Mouse (Mus musculus) brain, adult 2 months (tissue): ENCODE measurements around the gene Tgfbr2.

Experiments
- DNase-seq: peaks from one replicate; pipeline ENCODE4 v3.0.0; 2011; ENCODE audit warnings: low read depth, low spot score

Gene Tgfbr2

GRCm38 (mm10) chr9:116118332-116118872, 56.8 kb downstream of the Tgfbr2 start:
- no peak for DNase-seq

GRCm38 (mm10) chr9:116115875-116116274, 59.3 kb downstream of the Tgfbr2 start:
- peak; percentile 55 for DNase-seq

DNA sequence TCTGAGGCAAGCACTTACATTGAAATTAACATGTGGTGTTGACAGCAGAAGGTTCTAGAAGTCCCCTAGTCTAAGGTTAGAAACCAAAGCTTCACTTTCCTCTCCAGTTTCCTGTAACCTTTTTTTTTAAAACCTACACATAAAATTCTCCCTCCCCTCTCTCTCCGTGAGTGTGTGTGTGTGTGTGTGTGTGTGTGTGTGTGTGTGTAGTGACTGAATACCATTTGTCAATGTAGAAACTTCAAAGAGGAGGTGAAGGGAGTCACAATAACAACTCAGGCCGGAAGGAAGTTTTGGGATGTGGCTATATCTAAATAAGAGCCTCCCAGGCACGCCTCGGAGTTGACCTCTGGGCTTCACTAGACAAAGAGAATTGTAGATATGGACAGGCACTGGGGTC, 60.8 kb downstream of the Tgfbr2 start:
- no peak for DNase-seq

- no peak for DNase-seq
Observed at GRCm38 (mm10) chr9:116111149-116111970, 63.8 kb downstream of the Tgfbr2 start.

DNA sequence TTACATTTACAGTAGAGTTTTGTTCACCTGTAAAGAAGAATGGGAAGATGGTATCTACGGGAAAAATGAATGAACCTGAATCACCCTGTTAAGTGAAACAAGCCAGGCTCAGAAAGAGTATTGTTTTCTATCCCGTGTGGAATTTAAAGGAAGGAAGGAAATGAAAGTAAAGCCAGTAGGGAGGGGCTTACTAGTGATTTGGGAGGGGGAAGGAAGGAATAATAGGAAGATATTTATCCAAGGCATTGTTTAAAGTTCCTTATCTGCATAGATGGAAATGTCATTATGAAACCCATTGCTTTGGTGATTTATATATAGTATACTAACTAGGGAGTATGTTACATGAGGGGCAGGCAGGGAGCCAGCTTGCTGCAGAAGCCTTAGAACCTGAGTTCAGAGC, 66.4 kb downstream of the Tgfbr2 start:
- DNase-seq, result no peak

- no peak for DNase-seq
Observed at GRCm38 (mm10) chr9:116104770-116105169, 70.4 kb downstream of the Tgfbr2 start.

DNA sequence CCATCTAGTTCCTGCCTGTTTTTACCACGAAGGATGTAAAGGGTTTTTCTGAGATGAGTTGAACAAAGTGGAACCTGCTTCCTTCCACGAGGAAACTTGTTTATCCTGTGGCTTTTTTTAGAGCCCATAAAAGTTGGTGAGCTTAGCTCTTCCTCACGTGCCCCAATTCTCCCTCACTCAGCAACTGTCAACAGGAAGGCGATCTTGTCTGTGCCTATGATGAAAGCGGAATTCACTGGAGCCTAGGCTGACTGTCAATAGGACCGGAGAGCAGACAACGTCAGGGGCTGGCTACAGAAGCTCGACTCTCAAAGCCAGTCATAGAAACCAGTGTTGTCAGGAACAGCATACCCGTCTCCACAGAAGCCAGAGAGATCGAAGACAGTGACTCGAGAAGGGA, 73.3 kb downstream of the Tgfbr2 start:
- DNase-seq, result peak; percentile 53

DNA sequence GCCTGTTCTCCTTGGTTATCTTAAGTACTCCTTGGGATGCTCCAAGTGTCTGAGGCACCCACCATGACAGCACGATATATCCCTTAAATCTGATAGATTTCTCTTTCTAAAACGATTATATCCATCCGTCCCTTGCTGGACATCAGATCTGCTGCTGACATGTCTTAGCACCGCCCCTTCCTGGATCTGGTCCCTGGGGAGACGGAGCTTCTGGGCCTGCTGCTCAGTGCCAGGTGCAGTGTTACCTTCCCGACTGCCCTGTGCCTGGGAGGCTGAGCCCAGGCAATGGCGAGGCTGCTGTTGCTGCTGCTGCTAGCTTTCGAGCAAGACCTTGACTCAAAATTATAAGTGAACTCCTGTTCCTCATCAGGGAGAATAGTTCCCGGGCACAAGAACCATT, 75.1 kb downstream of the Tgfbr2 start:
- DNase-seq, result no peak

GRCm38 (mm10) chr9:116099596-116099993, 75.6 kb downstream of the Tgfbr2 start:
- no peak for DNase-seq

DNA sequence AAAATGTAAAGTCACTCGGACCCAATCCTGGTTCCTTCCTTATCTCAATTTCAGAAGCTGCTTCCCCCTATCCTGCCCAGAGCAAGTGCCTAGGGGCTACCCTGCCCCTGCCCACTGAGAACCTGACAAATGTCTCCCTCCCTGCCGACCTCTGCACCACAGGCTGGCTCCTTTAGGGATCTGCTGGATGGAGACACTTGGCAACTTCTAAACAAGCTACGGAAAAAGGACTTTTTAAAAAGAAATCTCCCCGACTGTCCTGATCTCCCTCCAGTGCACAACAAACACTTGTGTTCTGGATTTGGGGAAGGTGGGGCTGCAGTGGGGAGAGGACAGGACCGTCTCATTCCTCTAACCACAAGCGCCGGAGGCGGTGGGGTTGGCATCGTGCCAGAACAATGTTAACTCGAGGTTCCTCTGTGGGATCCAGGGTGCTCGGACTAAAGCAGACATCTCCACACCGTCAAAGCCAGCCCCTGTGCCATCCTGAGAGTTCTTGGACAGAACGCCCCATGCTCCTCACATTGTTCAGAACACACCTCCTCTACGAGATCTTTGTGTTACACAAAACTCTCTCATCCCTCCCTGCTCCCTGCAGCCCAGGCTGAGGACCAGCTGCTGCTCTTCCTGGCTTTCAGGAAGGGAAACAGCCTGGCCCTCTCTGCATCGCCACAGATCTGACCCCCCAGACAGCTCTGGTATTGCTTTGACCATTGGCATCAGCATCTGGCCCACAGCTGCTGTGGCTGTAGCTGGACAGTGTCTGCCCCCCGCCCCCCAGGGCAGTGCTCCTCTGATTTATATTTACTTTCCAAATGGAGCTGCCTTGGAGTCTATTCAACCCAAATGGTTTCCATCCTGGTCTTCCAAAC, 76.2 kb downstream of the Tgfbr2 start:
- DNase-seq, result peak; percentile 31

- DNase-seq, result peak; percentile 22
Observed at GRCm38 (mm10) chr9:116091921-116092320, 83.2 kb downstream of the Tgfbr2 start.

GRCm38 (mm10) chr9:116091101-116091841, 83.9 kb downstream of the Tgfbr2 start:
- DNase-seq, result peak; percentile 58

GRCm38 (mm10) chr9:116090296-116090695, 84.9 kb downstream of the Tgfbr2 start:
- DNase-seq, result no peak

- DNase-seq, result peak; percentile 13
Observed at GRCm38 (mm10) chr9:116088912-116089311, 86.2 kb downstream of the Tgfbr2 start.

DNA sequence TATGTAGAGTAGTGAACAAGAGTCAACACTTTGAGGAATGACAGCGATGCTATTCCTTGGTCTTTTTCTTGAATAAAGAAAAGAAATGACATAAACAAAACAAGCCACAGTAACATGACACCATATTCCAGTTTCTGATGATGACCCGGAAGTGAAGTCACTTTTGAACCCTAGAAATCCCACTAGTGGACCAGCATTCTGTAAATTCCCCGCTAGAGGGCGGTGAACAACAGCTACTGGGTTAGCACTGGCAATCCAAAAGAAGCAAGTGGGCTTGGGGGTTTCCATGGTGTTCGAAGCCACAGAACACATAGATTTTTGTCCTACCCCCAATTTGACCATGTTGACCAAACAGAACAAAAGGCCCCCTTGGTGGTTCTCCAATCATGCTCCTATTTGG, 87.3 kb downstream of the Tgfbr2 start:
- peak; percentile 59 for DNase-seq

DNA sequence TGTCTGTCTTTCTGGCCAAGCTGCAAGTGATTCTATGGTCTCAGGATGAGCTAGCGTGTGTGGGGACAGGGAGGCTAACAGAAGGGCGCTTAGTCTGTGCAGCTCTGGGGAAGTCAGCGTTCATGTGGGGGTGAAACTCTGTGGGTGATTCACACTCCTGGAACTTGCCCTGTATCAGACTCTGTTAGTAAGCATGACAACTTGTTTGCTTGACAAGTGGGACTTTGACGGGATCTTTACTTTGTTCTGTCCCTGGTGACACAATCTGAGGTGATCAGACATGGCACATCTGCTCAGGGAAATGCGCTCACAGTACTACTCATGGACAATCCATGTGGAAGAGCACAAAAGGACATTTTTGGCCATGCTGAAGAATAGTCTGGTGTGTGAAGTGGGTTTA, 87.9 kb downstream of the Tgfbr2 start:
- peak; percentile 18 for DNase-seq

- DNase-seq, result peak; percentile 48
Observed at GRCm38 (mm10) chr9:116085999-116086398, 89.2 kb downstream of the Tgfbr2 start.

- no peak for DNase-seq
Observed at GRCm38 (mm10) chr9:116084324-116084931, 90.7 kb downstream of the Tgfbr2 start.

GRCm38 (mm10) chr9:116083726-116084323, 91.3 kb downstream of the Tgfbr2 start:
- DNase-seq, result peak; percentile 23

DNA sequence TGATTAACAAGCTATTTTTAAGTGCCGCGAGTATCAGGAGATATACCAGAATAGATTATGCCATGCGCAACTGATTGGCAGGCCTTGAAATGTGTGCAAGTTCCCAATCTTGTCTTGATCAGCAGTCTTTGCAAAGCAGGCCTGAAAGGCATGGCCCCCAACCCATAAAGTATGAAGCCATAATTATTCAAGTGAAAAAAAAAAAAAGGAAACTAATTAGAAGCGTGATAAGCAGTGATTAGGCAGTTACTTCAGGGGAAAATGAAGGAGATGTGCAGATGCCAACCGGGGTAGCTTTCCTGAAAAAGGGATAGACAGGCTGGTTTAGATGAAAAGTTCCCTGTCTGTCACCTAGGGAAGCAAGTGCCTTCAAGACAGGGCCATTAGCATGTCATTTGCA, 91.9 kb downstream of the Tgfbr2 start:
- peak; percentile 15 for DNase-seq

DNA sequence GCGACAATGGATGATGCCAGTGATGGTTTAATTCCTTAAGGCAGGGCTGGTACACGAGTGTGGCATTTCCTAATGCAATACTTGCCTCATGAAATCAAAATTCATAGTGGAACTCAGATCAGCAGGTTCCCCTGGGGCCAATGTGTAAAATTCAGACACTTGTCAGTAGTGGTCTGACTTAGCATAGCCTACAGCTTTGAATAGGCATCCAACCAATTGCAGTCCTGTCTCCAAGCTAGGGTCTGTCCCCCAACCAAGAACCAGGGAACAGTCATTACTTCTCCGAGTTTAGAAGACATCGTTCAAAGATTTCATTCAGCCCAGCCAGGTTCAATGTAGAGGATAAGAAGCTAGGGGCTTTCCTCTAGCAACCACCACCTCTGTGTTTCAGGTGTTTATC, 93.4 kb downstream of the Tgfbr2 start:
- no peak for DNase-seq
